Mouse (Mus musculus): ENCODE data around the gene Rpl6.

GRCm38 (mm10) chr5:121184945-121185551, 19.2 kb upstream of the Rpl6 start:
- TF ChIP-seq CTCF (IDR thresholded peaks at IDR 0.05; ENCODE audit: low read depth) (no peak), EP300 (IDR thresholded peaks at IDR 0.05; ENCODE audit: low read depth) (0 out of 2 replicates have a peak, but pooled peaks have one; percentile 14)
